Mouse (Mus musculus): ENCODE measurements around the gene Ptpn6.
A peak's percentile ranks its signal among the peaks of the same experiment; 100 is the strongest.
"Not testable (repeated sequence)": the region's sequence is repeated elsewhere in the genome, so short reads cannot be mapped to it uniquely, and the experiment has no call there.

The Ptpn6 gene

GRCm38 (mm10) chr6:124699962-124700610 is 38.4 kb downstream of the Ptpn6 start:
- peak; percentile 93 for DNase-seq (ENCODE audit: low read depth)

- DNase-seq (ENCODE audit: low read depth), result no peak
Measured at GRCm38 (mm10) chr6:124699366-124699765, 39.1 kb downstream of the Ptpn6 start.

DNA sequence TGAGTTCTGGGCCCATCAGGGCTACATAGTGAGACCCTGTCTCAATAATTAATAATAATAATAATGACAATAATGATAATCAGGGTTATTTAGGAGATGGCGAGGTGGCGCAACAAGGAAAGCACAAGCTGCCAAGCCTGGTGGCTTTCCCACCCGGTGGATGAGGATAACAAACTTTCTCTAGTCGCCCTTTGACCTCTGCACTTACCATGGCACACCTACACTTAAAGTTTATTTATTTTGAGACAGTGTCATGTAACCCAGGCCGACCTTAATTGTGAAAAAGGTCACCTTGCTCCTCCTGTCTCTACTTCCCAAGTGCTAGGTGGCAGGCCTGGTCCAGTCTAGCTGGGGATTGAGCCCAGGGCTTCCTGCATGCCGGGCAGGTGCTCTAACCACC is 39.8 kb downstream of the Ptpn6 start:
- no peak for DNase-seq (ENCODE audit: low read depth)

GRCm38 (mm10) chr6:124696441-124697150 is 41.9 kb downstream of the Ptpn6 start:
- peak; percentile 64 for DNase-seq (ENCODE audit: low read depth)

- peak; percentile 46 for DNase-seq (ENCODE audit: low read depth)
Measured at GRCm38 (mm10) chr6:124694166-124694955, 44.2 kb downstream of the Ptpn6 start.

DNA sequence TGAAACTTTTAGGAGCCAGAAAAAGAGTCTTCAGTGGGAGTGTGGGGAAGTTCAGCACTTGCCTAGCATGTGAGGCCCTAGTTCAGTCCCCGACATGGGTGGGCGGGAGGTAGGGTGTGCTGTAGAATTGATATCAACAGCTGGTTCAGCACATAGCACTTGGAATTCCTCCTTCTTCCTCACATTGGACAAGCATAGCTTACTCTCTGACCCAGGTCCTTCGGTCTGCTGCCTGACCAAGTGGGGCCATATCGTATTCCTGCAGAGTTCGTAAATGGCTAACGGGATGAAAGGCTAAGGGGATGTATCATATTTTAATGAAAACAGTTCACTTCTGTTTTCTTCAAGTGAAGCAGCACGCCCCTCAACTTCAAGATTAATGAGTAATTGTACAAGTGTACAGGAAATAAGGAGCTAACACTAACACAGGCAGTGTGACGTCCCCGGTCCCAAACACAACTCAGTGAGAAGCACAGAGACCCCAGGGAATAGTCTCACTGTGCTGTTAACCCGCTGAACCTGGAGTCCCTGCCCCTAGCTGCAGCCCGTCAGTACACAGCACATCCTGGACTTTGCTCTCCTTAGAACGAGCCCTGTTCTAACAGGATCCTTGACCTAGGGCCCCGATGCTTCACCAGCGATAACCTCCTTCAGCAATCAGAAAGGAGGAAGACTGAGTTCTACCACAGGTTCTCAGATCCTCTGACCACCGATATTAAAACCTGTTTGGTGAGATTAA is 45.1 kb downstream of the Ptpn6 start:
- no peak for DNase-seq (ENCODE audit: low read depth)

DNA sequence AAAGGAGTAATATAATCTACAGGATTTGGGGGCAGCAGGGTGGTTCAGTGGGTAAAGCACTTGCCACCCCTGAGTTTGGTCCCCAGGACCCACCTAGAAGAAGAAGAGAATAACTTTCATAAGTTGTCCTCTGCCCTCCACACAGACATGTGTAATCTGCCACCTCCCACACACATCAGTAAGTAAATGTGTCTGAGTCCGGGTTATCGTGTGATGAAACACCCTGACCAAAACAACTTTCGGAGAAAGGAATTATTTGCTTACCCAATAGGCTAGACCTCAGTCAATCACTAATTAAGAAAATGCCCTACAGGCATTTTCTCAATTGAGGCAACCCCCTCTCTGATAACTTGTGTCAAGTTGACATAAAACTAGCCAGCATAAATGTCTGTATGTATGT is 48.0 kb downstream of the Ptpn6 start:
- no peak for DNase-seq (ENCODE audit: low read depth)

- DNase-seq (ENCODE audit: low read depth), result peak; percentile 51
Measured at GRCm38 (mm10) chr6:124689011-124689410, 49.5 kb downstream of the Ptpn6 start.

DNA sequence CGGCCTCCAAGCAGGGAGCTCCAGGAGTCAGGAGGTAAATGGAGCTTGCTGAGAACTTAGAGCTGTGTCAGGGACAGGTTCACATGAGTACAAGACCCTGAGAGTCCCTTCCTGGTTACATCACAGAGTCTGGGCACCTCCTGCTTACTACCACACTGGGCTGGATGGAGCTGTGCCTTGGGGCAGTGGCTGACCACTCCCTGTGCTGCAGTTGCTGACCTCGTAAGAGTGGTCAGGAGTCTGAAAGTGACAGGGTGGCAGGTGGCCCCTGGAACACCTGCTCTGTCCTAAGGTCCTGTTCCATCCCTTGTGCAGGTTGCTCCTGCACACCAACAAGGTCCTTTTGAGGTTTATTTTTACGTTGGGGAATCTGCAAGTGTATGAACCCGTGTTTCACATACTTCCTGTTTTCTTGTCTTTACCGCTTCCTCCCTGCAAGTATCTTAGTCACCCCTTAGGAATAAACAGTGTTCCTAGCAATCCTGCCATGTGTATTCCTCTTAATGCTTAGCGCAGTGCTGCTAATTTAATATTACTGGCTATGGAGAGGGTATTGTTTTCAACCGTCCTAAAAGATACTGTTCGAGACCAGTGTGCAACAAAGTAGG is 50.3 kb downstream of the Ptpn6 start:
- DNase-seq (ENCODE audit: low read depth), result no peak

GRCm38 (mm10) chr6:124686644-124687043 is 51.9 kb downstream of the Ptpn6 start:
- DNase-seq (ENCODE audit: low read depth), result not testable (repeated sequence)

- no peak for DNase-seq (ENCODE audit: low read depth)
Measured at GRCm38 (mm10) chr6:124685606-124686386, 52.7 kb downstream of the Ptpn6 start.

DNA sequence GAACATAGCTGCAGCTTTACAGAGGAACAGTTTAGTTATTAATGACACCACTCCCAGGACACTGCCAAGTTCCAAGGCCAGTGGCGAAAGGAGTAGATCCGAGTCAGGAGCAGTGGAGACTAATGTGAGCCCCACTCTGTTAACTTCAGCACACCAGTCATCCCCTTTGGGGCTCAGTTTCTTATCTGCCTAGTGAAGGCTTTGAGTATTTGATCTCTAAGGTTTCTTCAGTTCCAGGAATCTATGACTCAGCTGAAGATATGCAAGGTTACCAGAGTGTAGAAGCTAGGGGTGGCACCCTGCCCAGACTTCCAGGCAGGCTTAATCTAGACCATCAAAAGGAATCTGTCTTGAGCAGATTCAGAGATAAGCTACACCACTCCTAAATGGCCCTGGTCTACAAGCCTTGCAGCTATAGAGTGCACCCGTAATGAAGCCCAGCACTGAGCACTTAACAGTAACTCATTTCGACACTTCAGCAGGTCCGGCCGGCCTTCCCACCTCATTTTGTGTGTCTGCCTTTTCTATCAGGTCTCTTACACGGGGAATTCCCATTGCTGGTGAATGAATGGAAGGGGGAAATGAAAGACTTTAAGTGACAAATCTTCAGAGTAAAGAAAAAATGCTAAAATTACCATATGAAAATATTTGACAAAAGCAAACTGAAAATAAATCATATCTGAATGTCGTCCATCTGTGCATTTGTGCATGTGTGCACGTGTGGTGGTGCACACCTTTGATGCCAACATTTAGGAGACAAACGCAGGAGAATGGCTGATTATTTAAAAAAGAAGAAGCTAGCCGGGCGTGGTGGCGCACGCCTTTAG is 54.7 kb downstream of the Ptpn6 start:
- peak; percentile 94 for DNase-seq (ENCODE audit: low read depth)

DNA sequence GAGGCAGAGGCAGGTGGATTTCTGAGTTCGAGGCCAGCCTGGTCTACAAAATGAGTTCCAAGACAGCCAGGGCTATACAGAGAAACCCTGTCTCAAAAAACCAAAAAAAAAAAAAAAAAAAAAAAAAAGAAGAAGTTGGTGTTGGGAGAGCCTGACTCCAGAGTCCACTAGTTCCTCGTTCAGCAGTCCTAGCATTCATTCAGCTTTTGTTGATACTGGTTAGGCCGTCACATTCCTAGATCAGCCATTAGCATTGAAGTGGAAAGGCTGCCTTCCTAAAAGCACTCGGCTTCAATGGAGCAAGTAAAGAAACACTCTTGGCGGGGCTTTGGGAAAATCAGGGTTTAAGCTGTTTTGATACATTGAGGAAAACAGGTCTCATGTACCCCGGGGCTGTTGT is 56.2 kb downstream of the Ptpn6 start:
- not testable (repeated sequence) for DNase-seq (ENCODE audit: low read depth)

DNA sequence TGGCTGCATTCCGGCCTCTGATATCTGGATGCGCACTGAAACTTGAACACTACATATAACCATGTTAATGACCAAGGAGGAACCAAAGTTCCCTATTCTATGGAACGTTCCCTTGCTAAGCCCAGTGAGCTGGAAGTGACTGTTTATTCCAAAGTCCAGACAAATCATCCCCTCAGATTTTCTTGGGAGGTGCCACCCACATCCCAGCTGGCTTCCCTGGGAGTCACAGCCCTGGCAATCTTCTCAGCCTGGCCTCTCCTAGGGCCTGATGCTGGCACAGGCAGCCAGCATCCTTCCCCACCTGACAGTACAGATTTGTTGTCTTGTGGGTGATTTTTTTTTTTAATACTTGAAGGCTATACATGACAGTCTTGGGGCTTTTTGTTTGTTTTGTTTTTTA is 59.0 kb downstream of the Ptpn6 start:
- DNase-seq (ENCODE audit: low read depth), result no peak

GRCm38 (mm10) chr6:124678769-124679168 is 59.7 kb downstream of the Ptpn6 start:
- DNase-seq (ENCODE audit: low read depth), result no peak

DNA sequence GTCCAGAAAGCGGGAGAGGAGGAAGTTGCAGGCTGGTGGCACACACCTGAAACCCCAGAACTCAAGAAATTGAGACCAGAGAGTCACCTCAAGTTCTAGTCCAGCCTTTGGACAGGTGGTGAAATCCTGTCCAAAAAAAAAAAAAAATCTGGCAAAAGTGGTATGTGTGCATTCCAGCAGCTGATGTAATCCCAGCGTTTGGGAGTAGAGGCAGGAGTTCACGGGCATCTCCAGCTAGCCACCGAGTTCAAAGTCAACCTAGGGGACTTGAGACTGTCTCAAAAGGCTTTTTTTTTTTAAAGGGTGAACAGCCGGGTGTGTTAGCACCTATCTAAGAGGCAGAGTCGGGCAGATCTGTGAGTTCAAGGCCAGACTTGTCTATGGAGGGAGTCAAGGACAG is 62.3 kb downstream of the Ptpn6 start:
- no peak for DNase-seq (ENCODE audit: low read depth)

- DNase-seq (ENCODE audit: low read depth), result no peak
Measured at GRCm38 (mm10) chr6:124674591-124674990, 63.9 kb downstream of the Ptpn6 start.

- no peak for DNase-seq (ENCODE audit: low read depth)
Measured at GRCm38 (mm10) chr6:124673619-124674018, 64.9 kb downstream of the Ptpn6 start.

GRCm38 (mm10) chr6:124672100-124672499 is 66.4 kb downstream of the Ptpn6 start:
- no peak for DNase-seq (ENCODE audit: low read depth)

Measured in NIH3T3 (cell line).